Mouse (Mus musculus) stomach, embryonic 14.5 days (tissue): ENCODE results near the gene Lmcd1. TPM values are rescaled to one million over a fixed set of nuclear protein-coding genes. Genes with fewer than 3 reads are reported as not detected.

ENCODE experiments used
- ATAC-seq: fragments of 200-750 bp; cut with Nextera tagmentation; 2 replicates; pipeline ENCODE4 v1.8.0; 2017; ENCODE audit warnings: low read depth, moderate TSS enrichment; ENCODE audit not compliant: insufficient number of reproducible peaks, insufficient read depth, low FRiP score
- H3K27ac ChIP-seq: fragments of 300-500 bp; sonication (generic); 2 replicates; pipeline ENCODE4 v1.5.1; 2014; ENCODE audit warnings: mild to moderate bottlenecking, low read length, moderate library complexity, mixed read lengths
- H3K27me3 ChIP-seq: fragments of 300-500 bp; sonication (generic); 2 replicates; pipeline ENCODE4 v1.6.1; 2014; ENCODE audit warnings: low read length, control low read depth, mixed read lengths; ENCODE audit not compliant: control insufficient read depth, insufficient read depth
- H3K36me3 ChIP-seq: fragments of 300-500 bp; sonication (generic); 2 replicates; pipeline ENCODE4 v1.6.1; 2014; ENCODE audit warnings: mild to moderate bottlenecking, control low read depth, low read length, moderate library complexity, mixed read lengths; ENCODE audit not compliant: control insufficient read depth, insufficient read depth
- H3K4me1 ChIP-seq: fragments of 300-500 bp; sonication (generic); 2 replicates; pipeline ENCODE4 v1.6.1; 2014; ENCODE audit warnings: low read length, control low read depth, mixed read lengths; ENCODE audit not compliant: control insufficient read depth, insufficient read depth
- H3K4me2 ChIP-seq: fragments of 300-500 bp; sonication (generic); replicated peaks from 2 replicates; pipeline ENCODE4 v1.6.1; 2014; ENCODE audit warnings: low read depth, low read length, control low read depth
- H3K4me3 ChIP-seq: fragments of 300-500 bp; sonication (generic); 2 replicates; pipeline ENCODE4 v1.5.1; 2014; ENCODE audit warnings: low read depth, low read length, control low read depth
- H3K9ac ChIP-seq: fragments of 300-500 bp; sonication (generic); replicated peaks from 2 replicates; pipeline ENCODE4 v1.6.1; 2014; ENCODE audit warnings: low read depth, mild to moderate bottlenecking, control low read depth, low read length, moderate library complexity, mixed read lengths
- H3K9me3 ChIP-seq: fragments of 300-500 bp; sonication (generic); 2 replicates; pipeline ENCODE4 v1.6.1; 2016; ENCODE audit warnings: low read depth, low read length, control low read depth; ENCODE audit not compliant: control insufficient read depth
- WGBS: fragments of 180-500 bp; shearing (Covaris S2); extraction: QIAGEN DNeasy Blood & Tissue Kit; methylation state at CpG from one replicate; pipeline ENCODE4 v1.1.7; 2014; 5-methylcytosine and 5-hydroxymethylcytosine counted together
- polyA plus RNA-seq: library from polyadenylated mRNA; unstranded; fragments of >200 nt; fragmentation: Nextera tagmentation; extraction: Ambion mirVana; gene quantifications from 2 replicates; pipeline ENCODE4 v1.2.1, GENCODE M21; 2014

Lmcd1 gene
- polyA plus RNA-seq, 1 experiment from 2014 or later = 6.9 TPM

DNA sequence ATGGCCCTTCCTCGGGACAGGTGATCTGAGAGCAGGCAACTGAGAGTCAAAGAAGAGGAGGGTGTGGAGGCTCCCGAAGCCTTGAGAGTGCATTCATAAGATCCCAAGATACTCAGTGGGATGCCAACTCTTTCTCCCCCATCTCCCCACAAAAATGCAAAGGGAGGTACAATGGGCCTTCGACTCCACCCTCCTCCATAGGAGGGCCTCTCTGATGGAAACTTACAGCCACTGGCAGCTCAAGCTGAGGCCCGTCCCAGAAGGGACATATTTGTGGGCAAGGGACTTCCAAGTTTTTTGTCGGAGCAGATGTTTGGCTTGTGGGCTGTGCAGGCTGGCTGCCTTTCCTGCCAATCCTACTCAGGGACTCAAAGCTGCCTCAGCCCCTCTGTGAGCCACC, 47.1 kb downstream of the Lmcd1 start:
- H3K36me3 ChIP-seq = no peaks in the 10 kb centered on the region
- H3K9ac ChIP-seq = no peak overlapping the region
- no peak overlapping the region for H3K4me3 ChIP-seq
- WGBS = 55% methylated on average over 5 of the region's 5 CpGs
- no peaks in the 10 kb centered on the region for H3K4me1 ChIP-seq
- H3K27me3 ChIP-seq = no peaks in the 10 kb centered on the region
- H3K4me2 ChIP-seq = no peak overlapping the region
- no peak overlapping the region for H3K27ac ChIP-seq
- no peak for ATAC-seq
- H3K9me3 ChIP-seq = no peaks in the 10 kb centered on the region

GRCm38 (mm10) chr6:112322916-112323315, 49.4 kb downstream of the Lmcd1 start:
- no peaks in the 10 kb centered on the region for H3K27me3 ChIP-seq
- ATAC-seq = no peak
- H3K9ac ChIP-seq = no peak overlapping the region
- H3K9me3 ChIP-seq = no peaks in the 10 kb centered on the region
- H3K27ac ChIP-seq = no peak overlapping the region
- H3K4me1 ChIP-seq = no peaks in the 10 kb centered on the region
- WGBS = 73% methylated on average over 5 of the region's 5 CpGs
- H3K4me2 ChIP-seq = no peak overlapping the region
- no peaks in the 10 kb centered on the region for H3K36me3 ChIP-seq
- no peak overlapping the region for H3K4me3 ChIP-seq

DNA sequence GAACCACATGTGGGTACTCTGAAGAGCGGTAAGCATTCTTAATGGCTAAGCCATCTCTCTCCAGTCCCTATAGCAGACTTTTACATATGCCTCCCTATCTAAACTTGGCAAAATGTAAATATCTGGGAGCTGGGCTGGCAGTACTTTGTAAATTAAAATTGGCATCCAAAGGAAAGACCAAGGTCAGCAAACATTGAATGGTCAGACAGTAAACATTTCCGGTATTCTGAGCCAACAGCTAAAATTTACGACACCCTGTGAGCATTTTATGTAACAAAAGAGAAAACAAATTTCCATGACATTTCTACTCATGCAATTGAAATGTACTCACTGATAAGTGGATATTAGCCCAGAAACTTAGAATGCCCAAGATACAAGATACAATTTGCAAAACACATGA, 51.7 kb downstream of the Lmcd1 start:
- Histone ChIP-seq H3K4me2 (no peak overlapping the region), H3K27me3 (no peaks in the 10 kb centered on the region), H3K36me3 (no peaks in the 10 kb centered on the region), H3K27ac (no peak overlapping the region), H3K4me1 (no peaks in the 10 kb centered on the region), H3K9ac (no peak overlapping the region), H3K9me3 (no peaks in the 10 kb centered on the region), H3K4me3 (no peak overlapping the region)
- no peak for ATAC-seq
- 87% methylated on average over 3 of the region's 3 CpGs for WGBS

GRCm38 (mm10) chr6:112327793-112328192, 54.2 kb downstream of the Lmcd1 start:
- WGBS = 76% methylated on average over 5 of the region's 5 CpGs
- Histone ChIP-seq H3K36me3 (no peaks in the 10 kb centered on the region), H3K4me3 (no peak overlapping the region), H3K9ac (no peak overlapping the region), H3K4me1 (no peaks in the 10 kb centered on the region), H3K9me3 (no peaks in the 10 kb centered on the region), H3K27me3 (no peaks in the 10 kb centered on the region), H3K4me2 (no peak overlapping the region), H3K27ac (no peak overlapping the region)
- ATAC-seq = no peak

DNA sequence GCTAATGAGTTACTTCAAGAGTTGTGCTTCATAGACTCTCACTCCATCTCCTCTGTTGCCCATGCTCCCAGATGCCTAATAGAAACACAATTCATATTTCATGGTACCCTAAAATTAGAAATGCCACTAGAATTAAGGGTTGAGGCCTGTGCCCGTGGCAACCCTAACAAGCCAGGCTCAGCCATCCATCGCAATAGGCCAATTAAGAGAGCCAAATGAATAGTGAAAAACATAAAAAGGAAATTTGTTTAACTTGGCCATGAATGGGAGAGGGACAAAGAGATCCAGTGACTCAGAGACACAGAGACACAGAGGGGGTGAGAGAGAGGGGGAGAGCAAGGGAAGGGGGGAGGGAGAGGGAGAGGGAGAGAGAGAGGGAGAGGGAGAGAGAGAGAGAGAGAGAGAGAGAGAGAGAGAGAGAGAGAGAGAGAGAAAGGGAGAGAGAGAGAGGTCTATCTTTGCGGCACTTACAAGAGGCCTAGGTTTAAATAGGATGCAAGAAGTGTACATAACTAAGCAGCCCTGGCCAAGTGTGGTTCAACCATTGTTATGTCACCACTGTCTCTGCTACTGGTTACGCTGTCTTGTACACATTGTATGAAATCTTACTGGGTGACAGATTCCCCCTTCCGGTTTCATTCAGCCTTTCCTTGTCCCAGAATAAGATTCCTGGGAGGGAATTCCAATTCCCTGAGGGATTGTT, 57.1 kb downstream of the Lmcd1 start:
- H3K36me3 ChIP-seq = no peaks in the 10 kb centered on the region
- no peak overlapping the region for H3K9ac ChIP-seq
- no peaks in the 10 kb centered on the region for H3K4me1 ChIP-seq
- no peak overlapping the region for H3K27ac ChIP-seq
- no peaks in the 10 kb centered on the region for H3K9me3 ChIP-seq
- H3K4me3 ChIP-seq = no peak overlapping the region
- H3K27me3 ChIP-seq = no peaks in the 10 kb centered on the region
- no peak for ATAC-seq
- 79% methylated on average over 5 of the region's 5 CpGs for WGBS
- no peak overlapping the region for H3K4me2 ChIP-seq

GRCm38 (mm10) chr6:112331223-112331598, 57.7 kb downstream of the Lmcd1 start:
- Histone ChIP-seq H3K9ac (no peak overlapping the region), H3K4me2 (no peak overlapping the region), H3K27ac (no peak overlapping the region), H3K4me1 (no peaks in the 10 kb centered on the region), H3K27me3 (no peaks in the 10 kb centered on the region), H3K9me3 (no peaks in the 10 kb centered on the region), H3K4me3 (no peak overlapping the region), H3K36me3 (no peaks in the 10 kb centered on the region)
- 48% methylated on average over 6 of the region's 6 CpGs for WGBS
- ATAC-seq = no peak

- Histone ChIP-seq H3K9ac (no peak overlapping the region), H3K4me2 (no peak overlapping the region), H3K36me3 (no peaks in the 10 kb centered on the region), H3K4me3 (no peak overlapping the region), H3K27me3 (no peaks in the 10 kb centered on the region), H3K4me1 (no peaks in the 10 kb centered on the region), H3K9me3 (no peaks in the 10 kb centered on the region), H3K27ac (no peak overlapping the region)
- no peak for ATAC-seq
- 79% methylated on average over 5 of the region's 5 CpGs for WGBS
Measured at GRCm38 (mm10) chr6:112333930-112334329, 60.4 kb downstream of the Lmcd1 start.

DNA sequence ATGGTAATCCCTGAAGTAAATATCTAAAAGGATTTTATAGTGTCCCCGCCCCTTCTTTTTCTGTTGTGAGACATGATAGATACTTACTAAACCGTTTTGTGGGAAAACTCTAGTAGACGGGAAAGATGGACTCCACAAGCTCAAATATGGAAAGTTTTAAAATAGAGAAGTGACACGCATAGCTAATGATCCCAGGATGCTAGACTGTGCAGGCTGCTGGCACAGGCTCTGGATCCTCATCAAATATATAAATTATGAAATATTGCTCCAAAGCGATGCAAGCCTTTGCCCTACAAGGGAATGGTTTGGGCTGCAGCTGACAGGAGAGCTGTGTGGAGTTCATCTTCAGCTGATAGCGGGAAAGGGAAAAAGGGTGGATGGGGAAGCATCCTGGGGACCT, 64.1 kb downstream of the Lmcd1 start:
- Histone ChIP-seq H3K36me3 (no peaks in the 10 kb centered on the region), H3K4me1 (no peaks in the 10 kb centered on the region), H3K4me3 (no peak overlapping the region), H3K27ac (no peak overlapping the region), H3K9me3 (no peaks in the 10 kb centered on the region), H3K4me2 (no peak overlapping the region), H3K9ac (no peak overlapping the region), H3K27me3 (no peaks in the 10 kb centered on the region)
- no peak for ATAC-seq
- WGBS = 72% methylated on average over 6 of the region's 6 CpGs

DNA sequence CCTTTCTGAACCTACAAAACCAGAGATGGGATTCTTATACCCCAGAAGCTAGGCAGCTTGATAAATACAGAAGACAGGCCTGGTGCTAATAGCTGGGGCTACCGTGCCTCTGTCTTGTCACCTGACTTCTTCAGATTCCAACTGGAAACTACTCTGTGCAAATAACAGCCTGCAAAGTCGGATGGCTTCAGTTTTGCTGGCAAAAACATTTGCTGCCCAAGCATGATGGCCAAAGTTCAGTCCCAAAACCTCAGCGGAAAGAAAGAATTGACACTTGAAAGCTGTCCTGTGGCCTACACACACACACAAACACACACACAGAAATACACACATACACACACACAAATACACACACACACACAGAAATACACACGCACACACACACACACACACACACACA, 65.5 kb downstream of the Lmcd1 start:
- no peak overlapping the region for H3K9ac ChIP-seq

More for the DNA sequence above, 65.5 kb downstream of the Lmcd1 start:
- WGBS = 78% methylated on average over 4 of the region's 4 CpGs
- Histone ChIP-seq H3K4me3 (no peak overlapping the region), H3K4me1 (no peaks in the 10 kb centered on the region), H3K9me3 (no peaks in the 10 kb centered on the region), H3K27ac (no peak overlapping the region), H3K36me3 (no peaks in the 10 kb centered on the region), H3K27me3 (no peaks in the 10 kb centered on the region), H3K4me2 (no peak overlapping the region)
- ATAC-seq = no peak
